Mouse (Mus musculus): ENCODE results near the gene Utf1. TPM values are rescaled to one million over a fixed set of nuclear protein-coding genes. Genes with fewer than 3 reads are reported as not detected.

Utf1 gene
- polyA plus RNA-seq, 1 experiment from 2014 or later: not detected

DNA sequence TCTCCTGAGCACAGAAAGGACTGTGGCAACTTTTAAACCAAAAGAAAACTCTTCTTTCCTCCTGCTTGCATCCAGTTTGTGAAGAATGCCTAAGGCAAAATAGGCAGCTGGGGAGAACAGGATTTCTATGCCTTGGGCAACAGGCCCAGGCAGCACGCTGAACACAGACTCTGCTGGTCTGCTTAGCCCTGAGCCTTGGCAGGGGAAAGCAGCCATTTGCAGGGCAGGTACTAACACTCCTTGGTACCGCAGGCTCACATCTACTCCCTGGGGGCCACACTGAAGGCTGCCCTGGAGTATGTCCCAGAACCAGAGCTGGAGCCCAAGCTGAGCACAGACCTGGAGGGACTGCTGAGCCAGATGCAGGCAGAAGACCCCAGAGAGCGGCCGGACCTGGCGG, 35.4 kb upstream of the Utf1 start:
- no peak overlapping the region for H3K27ac ChIP-seq (ENCODE audit: poor library complexity, severe bottlenecking)
- no peak overlapping the region for H3K4me2 ChIP-seq
- no peaks in the 10 kb centered on the region for H3K9me3 ChIP-seq (replicated peaks)
- H3K27me3 ChIP-seq (replicated peaks): peaks cover 42% of the 10 kb centered on the region
- ATAC-seq (ENCODE audit: insufficient number of reproducible peaks, low FRiP score): no peak
- WGBS: 74% methylated on average over 5 of the region's 5 CpGs
- H3K9ac ChIP-seq: no peak overlapping the region
- no peak overlapping the region for H3K4me3 ChIP-seq
- H3K4me1 ChIP-seq (replicated peaks): peaks cover 16% of the 10 kb centered on the region
- no peaks in the 10 kb centered on the region for H3K36me3 ChIP-seq

DNA sequence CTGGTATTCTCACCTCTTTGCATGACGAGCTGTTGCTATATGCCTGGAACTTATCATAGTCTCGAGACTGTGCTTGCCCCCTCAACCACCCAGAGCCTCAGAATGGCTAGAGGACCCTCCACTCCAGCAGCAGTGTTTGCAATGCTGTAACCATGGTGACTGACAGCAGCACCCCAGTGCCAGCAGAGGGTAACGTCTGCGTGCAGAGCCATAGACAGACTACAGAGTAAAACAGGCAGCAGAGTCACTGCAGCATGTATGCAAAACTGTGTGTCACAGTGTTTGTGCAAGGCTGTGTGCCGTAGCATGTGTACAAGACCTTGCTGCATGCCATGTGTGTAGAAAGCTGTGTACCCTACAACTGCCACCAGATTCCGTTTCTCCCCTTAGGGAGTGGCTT, 34.1 kb upstream of the Utf1 start:
- Histone ChIP-seq H3K4me1 (replicated peaks) (peaks cover 21% of the 10 kb centered on the region), H3K4me3 (no peak overlapping the region), H3K9ac (no peak overlapping the region), H3K27me3 (replicated peaks) (peaks cover 49% of the 10 kb centered on the region), H3K27ac (ENCODE audit: poor library complexity, severe bottlenecking) (no peak overlapping the region), H3K36me3 (no peaks in the 10 kb centered on the region), H3K4me2 (no peak overlapping the region), H3K9me3 (replicated peaks) (no peaks in the 10 kb centered on the region)
- ATAC-seq (ENCODE audit: insufficient number of reproducible peaks, low FRiP score): no peak
- 36% methylated on average over 6 of the region's 6 CpGs for WGBS

DNA sequence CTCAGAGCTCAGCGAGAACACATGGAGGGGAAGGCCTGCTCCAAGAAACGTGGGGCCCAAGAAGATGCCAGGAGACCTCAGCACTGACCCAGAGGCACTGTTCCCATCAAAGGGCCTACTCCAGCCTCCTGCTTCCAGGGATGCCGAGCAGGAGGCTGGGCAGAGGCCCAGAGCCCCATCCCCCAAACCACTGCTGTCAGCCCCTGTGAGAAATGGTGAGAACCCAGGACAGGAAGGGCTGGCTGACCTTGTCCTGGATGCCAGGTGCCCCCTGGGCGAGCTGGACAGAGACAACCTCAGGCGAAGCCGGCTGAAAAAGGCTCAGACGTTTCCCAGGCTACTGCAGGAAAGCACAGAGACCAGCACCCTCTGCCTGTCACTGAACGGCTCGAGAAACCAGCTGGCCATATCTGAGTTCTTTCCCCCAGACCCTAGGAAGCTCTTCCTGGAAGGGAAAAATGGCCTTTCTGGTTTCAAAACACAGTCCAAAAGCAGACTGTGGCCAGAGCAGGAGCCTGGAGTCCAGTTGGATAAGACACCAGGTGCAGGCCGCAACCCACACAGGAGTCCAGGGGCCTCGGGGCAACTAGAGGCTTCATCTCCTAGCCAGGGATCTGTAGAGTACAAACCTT, 33.3 kb upstream of the Utf1 start:
- Histone ChIP-seq H3K4me1 (replicated peaks) (peaks cover 23% of the 10 kb centered on the region), H3K4me2 (no peak overlapping the region), H3K4me3 (no peak overlapping the region), H3K9ac (no peak overlapping the region), H3K27ac (ENCODE audit: poor library complexity, severe bottlenecking) (no peak overlapping the region), H3K9me3 (replicated peaks) (no peaks in the 10 kb centered on the region), H3K27me3 (replicated peaks) (peaks cover 57% of the 10 kb centered on the region), H3K36me3 (no peaks in the 10 kb centered on the region)
- 42% methylated on average over 11 of the region's 11 CpGs for WGBS
- ATAC-seq (ENCODE audit: insufficient number of reproducible peaks, low FRiP score): no peak

DNA sequence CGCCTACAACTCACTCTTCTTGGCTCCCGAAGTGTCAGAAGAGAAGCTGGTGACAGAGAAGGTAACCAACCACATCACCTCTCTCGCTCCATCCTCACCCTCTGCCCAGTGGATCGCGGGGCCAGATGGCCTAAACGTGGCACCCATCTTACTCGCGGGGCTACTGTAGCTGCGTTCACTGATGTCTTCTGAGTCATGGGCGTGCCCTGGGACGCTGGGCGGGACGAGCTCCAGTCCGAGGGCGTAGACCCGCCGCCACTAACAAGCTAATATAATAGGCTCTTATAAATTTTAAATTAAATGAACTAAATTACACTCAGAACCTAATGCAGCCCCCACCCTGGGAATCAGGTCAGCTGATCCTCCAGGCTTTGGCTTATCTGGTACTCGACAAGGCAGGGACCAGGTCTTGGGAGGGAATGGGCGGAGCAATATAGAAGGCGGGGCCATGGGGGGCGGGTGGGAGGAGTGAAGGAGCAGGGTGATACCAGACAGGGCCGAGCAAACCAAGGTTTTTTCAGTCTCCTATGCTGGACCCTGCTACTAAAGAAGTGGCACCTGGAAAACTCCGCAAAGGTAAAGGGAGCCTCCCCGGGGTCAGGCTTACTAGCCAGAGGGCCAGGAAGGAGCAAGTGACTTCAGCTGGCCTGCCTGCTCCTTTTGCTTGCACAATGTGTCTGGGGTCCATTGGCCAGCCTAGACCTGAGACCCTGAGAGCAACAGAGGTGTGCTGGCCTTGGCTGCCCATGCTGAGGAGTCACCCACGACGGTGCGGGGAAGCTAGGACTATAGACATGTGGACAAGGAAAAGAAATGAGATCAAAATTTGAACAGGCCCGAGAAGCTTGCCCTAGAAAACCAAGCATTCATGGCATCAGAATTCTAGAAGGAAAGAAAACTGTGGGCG, 29.2 kb upstream of the Utf1 start:
- Histone ChIP-seq H3K27ac (ENCODE audit: poor library complexity, severe bottlenecking) (no peak overlapping the region), H3K9me3 (replicated peaks) (no peaks in the 10 kb centered on the region), H3K4me1 (replicated peaks) (peaks cover 15% of the 10 kb centered on the region), H3K9ac (no peak overlapping the region), H3K36me3 (no peaks in the 10 kb centered on the region), H3K4me3 (peak overlapping the region; percentile 31), H3K4me2 (peak overlapping the region; percentile 60), H3K27me3 (replicated peaks) (peaks cover 82% of the 10 kb centered on the region)
- 10% methylated on average over 29 of the region's 29 CpGs for WGBS
- 0 out of 2 replicates have a peak, but pooled peaks have one; percentile 26 for ATAC-seq (ENCODE audit: insufficient number of reproducible peaks, low FRiP score)

DNA sequence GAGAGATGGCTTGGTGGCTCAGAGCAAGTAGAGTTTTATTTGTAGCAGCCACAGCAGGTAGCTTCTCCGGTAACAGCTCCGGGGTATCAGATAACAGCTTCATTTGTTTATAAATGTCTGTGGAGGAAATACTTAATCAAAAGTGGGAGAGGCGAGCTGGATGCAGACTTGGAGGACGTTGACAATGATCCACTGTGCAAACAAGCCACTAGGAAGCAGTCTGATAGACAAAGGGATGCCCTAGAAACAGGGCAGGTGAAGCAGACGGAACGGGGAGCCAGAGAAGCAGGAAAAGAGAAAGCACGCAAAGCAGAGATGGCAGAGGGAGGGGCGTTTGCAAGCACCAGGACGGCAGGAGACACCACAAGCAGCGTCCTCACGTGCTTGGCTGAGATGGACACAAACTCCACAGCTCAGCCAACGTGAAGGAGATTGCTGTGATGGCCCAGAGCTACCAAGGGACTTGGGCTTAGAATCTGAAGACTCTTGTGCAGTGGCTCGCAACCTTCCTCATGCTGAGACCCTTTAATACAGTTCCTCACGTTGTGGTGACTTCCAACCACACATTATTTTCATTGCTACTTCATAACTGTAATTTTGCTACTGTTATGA, 27.8 kb upstream of the Utf1 start:
- Histone ChIP-seq H3K4me3 (no peak overlapping the region), H3K9ac (no peak overlapping the region)

DNA sequence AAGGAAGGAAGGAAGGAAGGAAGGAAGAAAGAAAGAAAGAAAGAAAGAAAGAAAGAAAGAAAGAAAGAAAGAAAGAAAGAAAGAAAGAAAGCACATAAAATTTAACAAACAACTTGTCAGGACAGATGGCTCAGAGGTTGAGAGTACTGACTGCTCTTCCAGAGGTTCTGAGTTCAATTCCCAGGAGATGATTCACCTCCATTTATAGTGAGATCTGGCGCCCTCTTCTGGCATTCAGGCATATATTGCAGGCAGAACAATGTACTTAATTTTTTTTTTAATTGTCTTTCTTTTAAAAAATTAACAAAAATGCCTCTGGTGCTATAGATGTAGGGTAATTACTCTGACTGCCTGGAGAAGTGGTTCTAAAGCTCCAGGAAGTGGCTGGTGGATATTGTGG, 27.2 kb upstream of the Utf1 start:
- Histone ChIP-seq H3K4me1 (replicated peaks) (peaks cover 7% of the 10 kb centered on the region; the same call in 1 of the 2 replicates), H3K36me3 (no peaks in the 10 kb centered on the region), H3K4me2 (no peak overlapping the region), H3K27me3 (replicated peaks) (peaks cover 94% of the 10 kb centered on the region), H3K4me3 (no peak overlapping the region), H3K9me3 (replicated peaks) (no peaks in the 10 kb centered on the region), H3K27ac (ENCODE audit: poor library complexity, severe bottlenecking) (no peak overlapping the region), H3K9ac (no peak overlapping the region)
- 4% methylated on average over 1 of the region's 1 CpGs for WGBS
- no peak for ATAC-seq (ENCODE audit: insufficient number of reproducible peaks, low FRiP score)

More for the DNA sequence above, 27.8 kb upstream of the Utf1 start:
- Histone ChIP-seq H3K4me2 (peak overlapping the region; percentile 20; the same call in 1 of the 2 replicates), H3K4me1 (replicated peaks) (peaks cover 7% of the 10 kb centered on the region; the same call in 1 of the 2 replicates), H3K36me3 (no peaks in the 10 kb centered on the region), H3K27me3 (replicated peaks) (peaks cover 94% of the 10 kb centered on the region), H3K27ac (ENCODE audit: poor library complexity, severe bottlenecking) (no peak overlapping the region), H3K9me3 (replicated peaks) (no peaks in the 10 kb centered on the region)
- 7% methylated on average over 14 of the region's 14 CpGs for WGBS
- ATAC-seq (ENCODE audit: insufficient number of reproducible peaks, low FRiP score): no peak

DNA sequence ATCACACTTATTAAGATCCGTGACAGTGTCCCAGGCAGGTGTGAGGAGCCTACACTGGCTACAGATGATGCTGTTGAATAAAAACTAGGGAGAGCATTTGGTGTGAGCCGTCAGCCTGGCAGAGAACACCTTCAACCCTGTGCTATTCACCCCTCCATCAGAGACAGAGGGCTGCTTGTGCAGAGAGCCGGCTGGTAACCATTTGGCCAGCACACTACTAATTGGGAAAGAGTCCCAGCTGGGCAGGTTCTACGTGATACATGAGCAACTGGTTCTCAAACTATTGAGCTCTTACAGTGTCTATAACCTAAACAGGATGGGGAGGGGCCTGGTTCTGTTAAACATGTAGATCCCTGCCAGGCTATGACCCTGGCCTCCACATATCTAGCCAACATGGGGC, 25.3 kb upstream of the Utf1 start:
- ATAC-seq (ENCODE audit: insufficient number of reproducible peaks, low FRiP score): no peak
- Histone ChIP-seq H3K27me3 (replicated peaks) (peaks cover 88% of the 10 kb centered on the region), H3K9ac (no peak overlapping the region), H3K9me3 (replicated peaks) (no peaks in the 10 kb centered on the region), H3K27ac (ENCODE audit: poor library complexity, severe bottlenecking) (no peak overlapping the region), H3K4me2 (no peak overlapping the region), H3K4me3 (no peak overlapping the region), H3K4me1 (replicated peaks) (peaks cover 7% of the 10 kb centered on the region; the same call in 1 of the 2 replicates), H3K36me3 (no peaks in the 10 kb centered on the region)
- 75% methylated on average over 4 of the region's 4 CpGs for WGBS

DNA sequence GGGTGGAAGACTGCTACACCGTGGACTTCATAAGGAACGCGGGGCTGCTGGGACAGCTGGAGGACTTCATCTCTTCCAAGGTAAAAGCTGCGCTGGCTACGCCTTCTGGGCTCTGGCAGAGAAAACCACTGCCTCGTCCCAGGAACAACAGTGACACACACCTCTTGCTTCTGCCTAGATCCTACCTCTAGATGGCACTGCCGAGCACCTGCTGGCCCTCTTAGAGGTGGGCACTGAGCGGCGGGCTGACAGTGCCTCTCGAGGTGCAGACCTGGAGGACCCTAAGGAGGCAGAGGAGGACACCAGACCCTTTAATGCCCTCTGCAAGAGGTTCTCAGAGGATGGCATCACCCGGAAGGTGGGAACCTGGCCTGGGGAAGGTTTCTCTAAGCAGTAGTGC, 12.9 kb upstream of the Utf1 start:
- no peak for ATAC-seq (ENCODE audit: insufficient number of reproducible peaks, low FRiP score)

DNA sequence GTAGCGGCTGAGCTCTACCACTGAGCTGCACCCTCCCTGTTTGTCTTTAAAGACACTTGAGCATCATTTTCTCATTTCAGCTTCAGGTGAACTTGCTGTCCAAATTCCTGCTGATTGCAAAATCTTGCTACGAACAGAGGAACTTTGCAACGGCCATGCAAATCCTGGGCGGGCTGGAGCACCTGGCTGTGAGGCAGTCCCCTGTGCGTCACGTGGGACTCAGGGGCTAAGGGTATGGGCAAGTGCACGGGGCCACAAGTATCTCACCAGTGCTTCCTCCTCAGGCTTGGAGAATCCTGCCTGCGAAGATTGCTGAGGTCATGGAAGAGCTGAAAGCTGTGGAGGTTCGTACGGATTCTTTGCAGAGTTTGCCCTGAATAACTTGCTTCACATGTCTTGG, 6.9 kb upstream of the Utf1 start:
- Histone ChIP-seq H3K4me1 (replicated peaks) (no peaks in the 10 kb centered on the region), H3K27me3 (replicated peaks) (peaks cover 68% of the 10 kb centered on the region), H3K4me2 (no peak overlapping the region), H3K36me3 (no peaks in the 10 kb centered on the region), H3K27ac (ENCODE audit: poor library complexity, severe bottlenecking) (no peak overlapping the region), H3K9me3 (replicated peaks) (no peaks in the 10 kb centered on the region), H3K4me3 (no peak overlapping the region), H3K9ac (no peak overlapping the region)
- ATAC-seq (ENCODE audit: insufficient number of reproducible peaks, low FRiP score): no peak
- 80% methylated on average over 10 of the region's 10 CpGs for WGBS

More for the DNA sequence above, 12.9 kb upstream of the Utf1 start:
- Histone ChIP-seq H3K36me3 (no peaks in the 10 kb centered on the region), H3K27me3 (replicated peaks) (peaks cover 66% of the 10 kb centered on the region; the same call in 1 of the 2 replicates), H3K27ac (ENCODE audit: poor library complexity, severe bottlenecking) (no peak overlapping the region), H3K9me3 (replicated peaks) (no peaks in the 10 kb centered on the region), H3K9ac (no peak overlapping the region), H3K4me2 (no peak overlapping the region), H3K4me1 (replicated peaks) (no peaks in the 10 kb centered on the region), H3K4me3 (no peak overlapping the region)
- WGBS: 17% methylated on average over 11 of the region's 11 CpGs

DNA sequence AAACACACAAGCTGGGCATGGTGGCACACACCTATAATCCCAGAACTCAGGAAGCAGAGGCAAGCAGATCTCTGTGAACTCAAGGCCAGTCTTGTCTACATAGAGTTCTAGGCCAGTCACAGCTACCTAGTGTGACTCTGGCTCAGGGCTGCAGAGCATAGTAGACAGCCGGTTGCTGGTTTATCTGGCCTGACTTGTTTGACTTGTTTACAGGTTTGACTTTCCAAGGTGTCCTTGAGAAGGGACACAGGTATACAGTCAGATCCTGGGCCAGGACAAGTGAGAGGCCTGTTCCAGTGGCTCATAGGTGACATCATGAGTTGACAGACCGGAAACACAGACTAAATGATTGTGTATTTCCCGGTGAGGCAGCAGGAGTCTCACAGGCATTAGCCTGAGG, 6.5 kb upstream of the Utf1 start:
- WGBS: 65% methylated on average over 3 of the region's 3 CpGs
- Histone ChIP-seq H3K36me3 (no peaks in the 10 kb centered on the region), H3K4me3 (no peak overlapping the region), H3K4me1 (replicated peaks) (no peaks in the 10 kb centered on the region), H3K4me2 (no peak overlapping the region), H3K27me3 (replicated peaks) (peaks cover 68% of the 10 kb centered on the region), H3K9me3 (replicated peaks) (no peaks in the 10 kb centered on the region), H3K27ac (ENCODE audit: poor library complexity, severe bottlenecking) (no peak overlapping the region), H3K9ac (no peak overlapping the region)
- ATAC-seq (ENCODE audit: insufficient number of reproducible peaks, low FRiP score): no peak

DNA sequence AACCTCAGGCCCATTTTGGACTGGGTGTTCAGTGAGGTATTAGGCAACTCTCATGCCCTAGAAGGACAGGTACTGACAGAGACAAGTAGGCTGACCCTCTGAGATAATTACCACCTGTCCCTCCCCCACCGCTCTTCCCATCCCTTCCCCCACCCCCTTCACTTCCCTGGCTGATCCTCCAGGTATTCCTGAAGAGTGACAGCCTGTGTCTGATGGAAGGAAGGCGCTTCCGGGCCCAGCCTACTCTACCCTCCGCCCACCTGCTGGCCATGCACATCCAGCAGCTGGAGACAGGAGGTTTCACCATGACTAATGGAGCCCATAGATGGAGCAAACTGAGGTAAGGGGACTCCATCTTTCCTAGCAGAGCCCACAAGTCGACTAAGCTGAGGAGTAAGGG, 5.8 kb upstream of the Utf1 start:
- no peak for ATAC-seq (ENCODE audit: insufficient number of reproducible peaks, low FRiP score)
- Histone ChIP-seq H3K9me3 (replicated peaks) (no peaks in the 10 kb centered on the region), H3K4me3 (no peak overlapping the region), H3K27ac (ENCODE audit: poor library complexity, severe bottlenecking) (no peak overlapping the region), H3K27me3 (replicated peaks) (peaks cover 68% of the 10 kb centered on the region), H3K4me2 (no peak overlapping the region), H3K9ac (no peak overlapping the region), H3K4me1 (replicated peaks) (no peaks in the 10 kb centered on the region), H3K36me3 (no peaks in the 10 kb centered on the region)
- 53% methylated on average over 5 of the region's 5 CpGs for WGBS

All from heart, embryonic 12.5 days (tissue).